Mouse (Mus musculus) spleen, adult 2 months (tissue): ENCODE measurements around the gene Rpap2. TPM values are rescaled to one million over a fixed set of nuclear protein-coding genes. Genes with fewer than 3 reads are reported as not detected.
A peak's percentile ranks its signal among the peaks of the same experiment; 100 is the strongest.

ENCODE experiments used
- DNase-seq, 2 experiments: peaks; one replicate each; pipeline versions ENCODE4 v3.0.0 to v3.0.0-alpha.2; 2012 to 2021; ENCODE audit warnings: low spot score in 2 of 2, low read depth in 1 of 2
- H3K27ac ChIP-seq: fragments of 200-500 bp; 2 replicates; pipeline ENCODE4 v1.5.1; 2012; ENCODE audit warnings: low read length, inconsistent platforms; ENCODE audit not compliant: insufficient read depth
- H3K27me3 ChIP-seq: fragments of 200-500 bp; 2 replicates; pipeline ENCODE4 v1.6.1; 2012; ENCODE audit warnings: mild to moderate bottlenecking, moderate library complexity, low read length, inconsistent platforms; ENCODE audit not compliant: control insufficient read depth, insufficient read depth
- H3K36me3 ChIP-seq: fragments of 200-500 bp; 2 replicates; pipeline ENCODE4 v1.6.1; 2012; ENCODE audit warnings: mild to moderate bottlenecking, low read length, inconsistent platforms; ENCODE audit not compliant: control insufficient read depth, insufficient read depth
- H3K4me1 ChIP-seq: fragments of 200-500 bp; 2 replicates; pipeline ENCODE4 v1.6.1; 2011; ENCODE audit warnings: inconsistent platforms; ENCODE audit not compliant: control insufficient read depth, insufficient read depth, insufficient read length
- H3K4me3 ChIP-seq: fragments of 200-500 bp; 2 replicates; pipeline ENCODE4 v1.5.1; 2011; ENCODE audit warnings: mild to moderate bottlenecking, inconsistent platforms; ENCODE audit not compliant: insufficient read depth, insufficient read length; ENCODE audit errors: extremely low read depth
- CTCF ChIP-seq: fragments of 200-500 bp; IDR thresholded peaks from 2 replicates; pipeline ENCODE4 v1.5.1; 2011; ENCODE audit warnings: mild to moderate bottlenecking, inconsistent platforms; ENCODE audit not compliant: insufficient read depth, insufficient read length, insufficient replicate concordance; ENCODE audit errors: extremely low read depth
- POLR2A ChIP-seq: fragments of 200-500 bp; IDR thresholded peaks from 2 replicates; pipeline ENCODE4 v1.6.1; 2011; ENCODE audit warnings: low read depth, low read length, inconsistent platforms
- WGBS: fragments of 180-500 bp; shearing (Covaris S2); methylation state at CpG from one replicate; pipeline ENCODE4 v1.1.7; 2018; 5-methylcytosine and 5-hydroxymethylcytosine counted together
- polyA plus RNA-seq: library from polyadenylated mRNA; depleted of rRNA; stranded (reverse); fragments of >200 nt; gene quantifications from 2 replicates; pipeline ENCODE4 v1.2.3, GENCODE M21; 2012

Rpap2 gene
- polyA plus RNA-seq, 1 experiment, result 2.8 TPM

DNA sequence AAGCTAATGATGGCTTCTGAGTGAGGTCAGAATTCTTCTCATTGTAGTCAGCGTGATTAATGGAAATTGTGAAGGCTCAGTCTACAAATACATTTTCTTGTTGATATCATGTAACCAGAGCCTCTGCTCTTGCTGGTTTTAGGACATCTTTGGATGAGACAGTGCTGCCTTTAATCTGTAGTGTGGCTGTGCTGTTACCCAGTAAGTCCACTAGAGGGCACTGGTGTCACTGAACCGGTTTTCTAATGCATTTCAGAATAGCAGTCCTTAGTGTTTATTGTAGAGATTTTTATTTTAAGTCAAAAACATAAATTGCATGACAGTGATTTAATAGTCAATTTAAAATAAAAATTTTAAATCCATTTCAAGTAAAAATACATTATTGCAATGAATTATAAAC lies 14.1 kb downstream of the Rpap2 start:
- Histone ChIP-seq H3K4me3 (no peak overlapping the region), H3K27ac (no peak overlapping the region), H3K27me3 (no peaks in the 10 kb centered on the region), H3K4me1 (no peaks in the 10 kb centered on the region), H3K36me3 (peaks cover 6% of the 10 kb centered on the region)
- DNase-seq, result peak; percentile 41 to 50
- WGBS, result 13% methylated on average over 2 of the region's 2 CpGs
- TF ChIP-seq POLR2A (no peak), CTCF (peak; percentile 55; the same call in 1 of the 2 replicates)

DNA sequence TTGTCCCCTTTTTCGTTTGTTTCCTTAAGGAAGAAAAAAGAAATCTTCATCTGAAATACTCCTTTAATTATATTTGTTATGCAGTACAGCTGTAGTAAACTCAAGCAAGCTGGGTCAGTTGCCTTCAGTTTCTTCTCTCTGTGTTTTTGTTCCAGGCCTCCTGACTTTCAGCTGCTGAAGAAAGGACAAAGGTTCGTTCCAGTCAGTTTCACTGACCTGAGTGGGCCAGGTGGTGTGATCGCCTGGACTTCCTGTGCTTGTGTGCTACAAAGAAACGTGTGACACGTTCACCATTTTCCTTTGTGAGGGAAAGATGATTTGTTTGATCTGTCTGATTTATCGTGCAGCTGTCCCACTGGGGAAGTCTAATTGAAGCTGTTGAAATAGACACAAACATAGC lies 20.8 kb downstream of the Rpap2 start:
- no peaks in the 10 kb centered on the region for H3K4me1 ChIP-seq
- no peak for DNase-seq
- peaks cover 14% of the 10 kb centered on the region for H3K36me3 ChIP-seq
- no peak for TF ChIP-seq CTCF
- TF ChIP-seq POLR2A, result no peak
- no peak overlapping the region for H3K4me3 ChIP-seq
- 81% methylated on average over 6 of the region's 6 CpGs for WGBS
- H3K27ac ChIP-seq, result no peak overlapping the region
- H3K27me3 ChIP-seq, result no peaks in the 10 kb centered on the region

GRCm38 (mm10) chr5:107621327-107621726 lies 24.2 kb downstream of the Rpap2 start:
- Histone ChIP-seq H3K4me3 (no peak overlapping the region), H3K27me3 (no peaks in the 10 kb centered on the region), H3K4me1 (no peaks in the 10 kb centered on the region), H3K27ac (no peak overlapping the region), H3K36me3 (peaks cover 16% of the 10 kb centered on the region)
- DNase-seq, result no peak
- TF ChIP-seq CTCF (no peak), POLR2A (no peak)
- 80% methylated on average over 3 of the region's 3 CpGs for WGBS

DNA sequence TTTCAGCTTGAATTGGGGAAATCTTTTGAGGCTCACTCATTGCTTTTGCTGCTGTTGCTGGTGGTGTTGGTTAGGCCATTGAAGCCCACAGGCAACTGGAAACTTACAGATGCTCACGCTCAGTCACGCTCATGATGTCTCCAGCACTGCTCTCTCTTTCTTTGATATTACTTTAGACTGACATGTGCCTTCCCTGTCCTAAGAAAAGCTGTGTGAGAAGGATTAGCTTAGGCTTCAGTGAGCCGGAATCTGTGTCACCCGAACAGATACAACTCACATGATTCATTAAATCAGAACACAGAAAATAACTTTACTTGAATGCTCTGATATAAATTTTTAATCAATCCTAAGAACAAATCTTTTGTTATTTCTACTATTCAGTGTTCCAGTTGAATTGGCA lies 36.5 kb downstream of the Rpap2 start:
- H3K27ac ChIP-seq, result no peak overlapping the region
- TF ChIP-seq CTCF, result no peak
- no peak for TF ChIP-seq POLR2A
- H3K4me3 ChIP-seq, result no peak overlapping the region
- DNase-seq, result no peak
- no peaks in the 10 kb centered on the region for H3K4me1 ChIP-seq
- H3K36me3 ChIP-seq, result peaks cover 6% of the 10 kb centered on the region
- H3K27me3 ChIP-seq, result no peaks in the 10 kb centered on the region
- 94% methylated on average over 4 of the region's 4 CpGs for WGBS

- no peak for DNase-seq
- Histone ChIP-seq H3K4me3 (no peak overlapping the region), H3K4me1 (no peaks in the 10 kb centered on the region), H3K27me3 (no peaks in the 10 kb centered on the region), H3K27ac (no peak overlapping the region), H3K36me3 (peaks cover 4% of the 10 kb centered on the region)
- 89% methylated on average over 1 of the region's 1 CpGs for WGBS
- TF ChIP-seq POLR2A (no peak), CTCF (no peak)
These were observed 39.9 kb downstream of the Rpap2 start for GRCm38 (mm10) chr5:107637106-107637505.

DNA sequence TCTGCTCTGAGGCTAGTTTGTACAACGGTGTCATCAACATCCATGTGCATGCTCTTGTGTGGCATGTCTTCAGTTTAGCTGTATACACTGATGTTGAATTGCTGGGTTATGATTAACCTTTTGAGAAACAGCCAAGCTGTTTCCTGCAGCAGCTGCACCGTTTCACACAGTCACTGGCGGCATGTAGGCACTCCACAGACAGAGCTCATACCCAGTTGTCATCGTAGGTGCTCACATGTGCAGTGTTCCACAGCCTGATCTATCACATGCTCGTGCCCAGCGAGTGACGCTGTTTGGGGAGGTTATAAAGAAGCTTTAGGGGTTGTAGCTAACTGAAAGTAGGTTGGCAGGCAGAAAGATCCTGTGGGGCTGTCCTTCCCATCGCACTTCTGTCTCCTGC lies 41.2 kb downstream of the Rpap2 start:
- Histone ChIP-seq H3K36me3 (peaks cover 8% of the 10 kb centered on the region), H3K27me3 (no peaks in the 10 kb centered on the region), H3K4me1 (no peaks in the 10 kb centered on the region), H3K27ac (no peak overlapping the region), H3K4me3 (no peak overlapping the region)
- WGBS, result 87% methylated on average over 8 of the region's 8 CpGs
- TF ChIP-seq CTCF (no peak), POLR2A (no peak)
- no peak for DNase-seq

- 72% methylated on average over 2 of the region's 2 CpGs for WGBS
- TF ChIP-seq POLR2A (no peak), CTCF (no peak)
- DNase-seq, result no peak
These were observed 47.4 kb downstream of the Rpap2 start for GRCm38 (mm10) chr5:107644595-107644994.

DNA sequence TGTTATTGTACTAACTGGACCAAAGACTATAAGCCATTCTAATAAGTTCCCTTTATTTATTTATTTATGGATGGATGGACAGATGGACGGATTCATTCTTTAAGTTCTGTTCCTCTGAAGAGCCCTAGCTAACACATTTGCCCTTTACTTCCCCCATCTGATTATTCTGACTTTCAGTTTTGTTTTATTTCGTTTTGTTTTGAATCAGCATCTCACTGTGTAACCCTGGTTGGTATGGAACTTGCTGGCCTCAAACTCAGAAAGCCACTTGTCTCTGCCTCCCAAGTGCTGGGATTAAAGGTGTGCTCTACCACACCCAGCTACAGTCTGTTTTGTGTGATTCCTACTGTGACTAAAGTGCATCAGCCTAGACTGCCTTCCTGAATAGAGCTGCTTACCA lies 48.8 kb downstream of the Rpap2 start:
- peak in 1 of 2 experiments; percentile 9 for DNase-seq

More at GRCm38 (mm10) chr5:107644595-107644994, 47.4 kb downstream of the Rpap2 start:
- Histone ChIP-seq H3K4me1 (peaks cover 5% of the 10 kb centered on the region; the same call in 1 of the 2 replicates), H3K4me3 (no peak overlapping the region), H3K36me3 (peaks cover 8% of the 10 kb centered on the region), H3K27me3 (no peaks in the 10 kb centered on the region), H3K27ac (no peak overlapping the region)

More for the DNA sequence above, 48.8 kb downstream of the Rpap2 start:
- no peaks in the 10 kb centered on the region for H3K27me3 ChIP-seq
- TF ChIP-seq POLR2A (no peak), CTCF (no peak)
- H3K36me3 ChIP-seq, result peaks cover 8% of the 10 kb centered on the region
- H3K27ac ChIP-seq, result peak overlapping the region; percentile 28; the same call in 1 of the 2 replicates
- peaks cover 5% of the 10 kb centered on the region; the same call in 1 of the 2 replicates for H3K4me1 ChIP-seq
- WGBS, result 45% methylated on average over 2 of the region's 2 CpGs
- H3K4me3 ChIP-seq, result no peak overlapping the region
